In genomic region chr2:33219637-33220036, GRCm38 (mm10) we compare ENCODE assay signal across 10 mouse cellular contexts. TPM values are rescaled to one million over a fixed set of nuclear protein-coding genes. Genes with fewer than 3 reads are reported as not detected.
DNase-seq lines count a peak whose midpoint lies in the region; ATAC-seq and TF ChIP-seq lines count a peak whose summit lies in the region.
"Had no signal": no experiment of that assay in that cellular context is flagged by ENCODE, and none has a peak within 500 bp of the region (broad histone marks: within the 10 kb centered on the region; RNA-seq: fewer than 3 reads in every experiment).

No protein-coding gene starts in this region.

- H3K4me2 ChIP-seq in intestine, embryonic 14.5 days (ENCODE audit: low read length): no peak overlapping the region
- H3K4me2 ChIP-seq in intestine, postnatal 0 days (replicated peaks; ENCODE audit: low read depth): no peak overlapping the region
- H3K4me2 ChIP-seq in kidney, embryonic 14.5 days (replicated peaks; ENCODE audit: low read depth, low read length): no peak overlapping the region

- H3K9ac ChIP-seq in intestine, embryonic 14.5 days (ENCODE audit: low read length): no peak overlapping the region
- H3K9ac ChIP-seq in intestine, postnatal 0 days (ENCODE audit: low read depth, low read length): no peak overlapping the region
- no peak overlapping the region for H3K9ac ChIP-seq in kidney, embryonic 14.5 days (ENCODE audit: low read depth, low read length)

- H3K27me3 ChIP-seq in intestine, embryonic 14.5 days (replicated peaks; ENCODE audit: control insufficient read depth, insufficient read depth, low read length): no peaks in the 10 kb centered on the region
- H3K27me3 ChIP-seq in intestine, postnatal 0 days (replicated peaks; ENCODE audit: control insufficient read depth, insufficient read depth, low read length): no peaks in the 10 kb centered on the region
- no peaks in the 10 kb centered on the region for H3K27me3 ChIP-seq in C2C12 (ENCODE audit: control insufficient read depth, insufficient read depth, insufficient read length)
- H3K27me3 ChIP-seq in limb, embryonic 10.5 days (ENCODE audit: low read depth, poor library complexity, severe bottlenecking): no peaks in the 10 kb centered on the region
- no peaks in the 10 kb centered on the region for H3K27me3 ChIP-seq in kidney, embryonic 14.5 days (ENCODE audit: control insufficient read depth, insufficient read depth, low read length)

- H3K36me3 ChIP-seq in intestine, embryonic 14.5 days (ENCODE audit: control insufficient read depth, insufficient read depth, low read length): peaks cover 15% of the 10 kb centered on the region; the same call in 1 of the 2 replicates
- peaks cover 10% of the 10 kb centered on the region; the same call in 1 of the 2 replicates for H3K36me3 ChIP-seq in intestine, postnatal 0 days (ENCODE audit: control insufficient read depth, insufficient read depth)
- H3K36me3 ChIP-seq in C2C12 (ENCODE audit: control insufficient read depth, insufficient read depth): peaks cover 64% of the 10 kb centered on the region
- peaks cover 50% of the 10 kb centered on the region for H3K36me3 ChIP-seq in limb, embryonic 10.5 days
- peaks cover 3% of the 10 kb centered on the region; the same call in 1 of the 2 replicates for H3K36me3 ChIP-seq in kidney, embryonic 14.5 days (ENCODE audit: control insufficient read depth, insufficient read depth, low read length)

- H3K27ac ChIP-seq in intestine, embryonic 14.5 days (ENCODE audit: low read depth): 0 out of 2 replicates have a peak overlapping the region, but pooled peaks have one; percentile 12
- H3K27ac ChIP-seq in intestine, postnatal 0 days (ENCODE audit: low read depth, low read length): no peak overlapping the region
- H3K27ac ChIP-seq in limb, embryonic 10.5 days: peak overlapping the region; percentile 66
- H3K27ac ChIP-seq in kidney, embryonic 14.5 days (ENCODE audit: low read depth, low read length): no peak overlapping the region

- no peaks in the 10 kb centered on the region for H3K9me3 ChIP-seq in intestine, embryonic 14.5 days (ENCODE audit: control insufficient read depth, low read length)
- H3K9me3 ChIP-seq in intestine, postnatal 0 days (ENCODE audit: control insufficient read depth): no peaks in the 10 kb centered on the region
- H3K9me3 ChIP-seq in limb, embryonic 10.5 days (replicated peaks): no peaks in the 10 kb centered on the region
- no peaks in the 10 kb centered on the region for H3K9me3 ChIP-seq in kidney, embryonic 14.5 days (ENCODE audit: control insufficient read depth, low read length)

- H3ac ChIP-seq in C2C12 (ENCODE audit: control insufficient read depth, insufficient read length, low read depth): peak overlapping the region; percentile 36

- ATAC-seq in intestine, embryonic 14.5 days (replicated peaks; ENCODE audit: low FRiP score, low TSS enrichment, low read depth): no peak
- ATAC-seq in intestine, postnatal 0 days: no peak
- ATAC-seq in kidney, embryonic 14.5 days (ENCODE audit: low FRiP score, low TSS enrichment): no peak

- peaks cover 84% of the 10 kb centered on the region for H3K79me2 ChIP-seq in C2C12 (ENCODE audit: control insufficient read depth, insufficient read depth)

- no peak overlapping the region for H3K4me3 ChIP-seq in intestine, embryonic 14.5 days (ENCODE audit: low read depth, low read length)
- H3K4me3 ChIP-seq in intestine, postnatal 0 days (ENCODE audit: low read depth, low read length): no peak overlapping the region
- peak overlapping the region; percentile 95 for H3K4me3 ChIP-seq in C2C12 (ENCODE audit: insufficient read depth, poor library complexity, severe bottlenecking)
- H3K4me3 ChIP-seq in limb, embryonic 10.5 days: no peak overlapping the region
- H3K4me3 ChIP-seq in kidney, embryonic 14.5 days (ENCODE audit: low read length): no peak overlapping the region

- TF ChIP-seq CTCF in intestine, postnatal 0 days (IDR thresholded peaks at IDR 0.05; ENCODE audit: low read depth): no peak
- no peak for TF ChIP-seq CTCF in C2C12 (IDR thresholded peaks at IDR 0.05; ENCODE audit: control insufficient read depth, insufficient read depth, insufficient read length)

- no peak for DNase-seq in intestine, embryonic 14.5 days (ENCODE audit: low spot score)
- peak; percentile 39 for DNase-seq in R1 (ENCODE audit: low read depth, low spot score)
- no peak for DNase-seq in limb, embryonic 10.5 days (ENCODE audit: low spot score)
- DNase-seq in adrenal gland, adult 2 months: no peak
- DNase-seq in kidney, postnatal 14 days: no peak
- DNase-seq: cerebellum, adult 2 months; kidney, adult 2 months had no signal

- WGBS in intestine, embryonic 14.5 days: 57% methylated on average over 4 of the region's 4 CpGs
- WGBS in intestine, postnatal 0 days: 58% methylated on average over 4 of the region's 4 CpGs
- WGBS in limb, embryonic 10.5 days: 89% methylated on average over 4 of the region's 4 CpGs
- 81% methylated on average over 4 of the region's 4 CpGs for WGBS in kidney, embryonic 14.5 days

- H3K79me3 ChIP-seq in C2C12 (ENCODE audit: low read depth): peaks cover 77% of the 10 kb centered on the region

- peaks cover 34% of the 10 kb centered on the region for H3K4me1 ChIP-seq in intestine, embryonic 14.5 days (replicated peaks; ENCODE audit: control insufficient read depth, insufficient read depth, low read length)
- no peaks in the 10 kb centered on the region; the same call in 1 of the 2 replicates for H3K4me1 ChIP-seq in intestine, postnatal 0 days (replicated peaks; ENCODE audit: control insufficient read depth, insufficient read depth, low read length)
- H3K4me1 ChIP-seq in limb, embryonic 10.5 days: peaks cover 66% of the 10 kb centered on the region
- H3K4me1 ChIP-seq in kidney, embryonic 14.5 days (ENCODE audit: control insufficient read depth, insufficient read depth, low read length): peaks cover 37% of the 10 kb centered on the region

TF ChIP-seq in C2C12, 6 proteins besides CTCF, POLR2A, EP300 and RAD21:
- TF ChIP-seq MAX (IDR thresholded peaks at IDR 0.05) (no peak), MYOD1 (IDR thresholded peaks at IDR 0.05; ENCODE audit: control insufficient read depth, insufficient read length, low read depth) (no peak), MYOG (IDR thresholded peaks at IDR 0.05; ENCODE audit: control insufficient read depth, extremely low read depth, insufficient read length) (no peak), FOSL1 (IDR thresholded peaks at IDR 0.05; ENCODE audit: insufficient read depth, low read length, poor library complexity, severe bottlenecking) (no peak), CEBPB (IDR thresholded peaks at IDR 0.05; ENCODE audit: low read depth) (no peak), USF1 (IDR thresholded peaks at IDR 0.05; ENCODE audit: low read depth) (no peak)

RNA-seq across cellular contexts. Expression of gene Angptl2, which starts 3.8 kb away (rescaled TPM):
- 38.7 and 41.0 TPM in 2 replicates for polyA plus RNA-seq in intestine, embryonic 14.5 days (2014; fragmentation: Nextera tagmentation; extraction: Ambion mirVana)
- 24.2 and 25.5 TPM in 2 replicates for polyA plus RNA-seq in intestine, postnatal 0 days (2015; fragmentation: Nextera tagmentation; extraction: Ambion mirVana)
- polyA plus RNA-seq in C2C12 (2012; fragmentation: generic; extraction: Trizol): 162 TPM
- polyA plus RNA-seq in limb, embryonic 10.5 days (2016; fragmentation: Nextera tagmentation; extraction: Ambion mirVana): 40.1 and 51.8 TPM in 2 replicates
- total RNA-seq in adrenal gland, adult 2 months (2021): 10 to 100 TPM; 24.0 to 48.3 TPM
- 32.5 and 35.7 TPM in 2 replicates for polyA plus RNA-seq in adrenal gland, adult 2 months (2012; rRNA removed)
- polyA plus RNA-seq in kidney, embryonic 14.5 days (2014; fragmentation: Nextera tagmentation; extraction: Ambion mirVana): 21.1 and 27.0 TPM in 2 replicates

Comparison
In these comparisons a context has a peak if more than half of its experiments do, and no peak if none do; other contexts are left out.
1. H3K27ac ChIP-seq: peak in intestine, embryonic 14.5 days (single experiment) and limb, embryonic 10.5 days (single experiment); none in intestine, postnatal 0 days (single experiment) and kidney, embryonic 14.5 days (single experiment).